Mouse (Mus musculus) C2C12 (cell line): ENCODE results near the gene Ciao1.

Source experiments
- MYOG ChIP-seq: IDR thresholded peaks from one replicate; pipeline ENCODE4 v1.6.1; 2011; ENCODE audit not compliant: control insufficient read depth, insufficient read length; ENCODE audit errors: extremely low read depth
- USF1 ChIP-seq: IDR thresholded peaks from one replicate; pipeline ENCODE4 v1.6.1; 2011; ENCODE audit warnings: low read depth, mild to moderate bottlenecking, control low read depth, moderate library complexity

GRCm38 (mm10) chr2:127275551-127276320, 28.1 kb upstream of the Ciao1 start:
- TF ChIP-seq MYOG (no peak), USF1 (no peak)
